Mouse (Mus musculus) limb, embryonic 13.5 days (tissue): ENCODE results near the gene Wnt10b. TPM values are rescaled to one million over a fixed set of nuclear protein-coding genes. Genes with fewer than 3 reads are reported as not detected.

Experiments
- ATAC-seq: fragments of 200-750 bp; cut with Nextera tagmentation; 2 replicates; pipeline ENCODE4 v1.8.0; 2017; ENCODE audit warnings: low read depth, moderate number of reproducible peaks, moderate TSS enrichment; ENCODE audit not compliant: low FRiP score
- H3K27ac ChIP-seq: fragments of 300-500 bp; sonication (generic); 2 replicates; pipeline ENCODE4 v1.5.1; 2015; ENCODE audit warnings: inconsistent platforms, mild to moderate bottlenecking, moderate library complexity
- H3K27me3 ChIP-seq: fragments of 300-500 bp; sonication (generic); 2 replicates; pipeline ENCODE4 v1.6.1; 2015; ENCODE audit warnings: mild to moderate bottlenecking, inconsistent platforms
- H3K36me3 ChIP-seq: fragments of 300-500 bp; sonication (generic); 2 replicates; pipeline ENCODE4 v1.6.1; 2015; ENCODE audit warnings: inconsistent platforms, mild to moderate bottlenecking, moderate library complexity
- H3K4me1 ChIP-seq: fragments of 300-500 bp; sonication (generic); 2 replicates; pipeline ENCODE4 v1.6.1; 2015; ENCODE audit warnings: inconsistent platforms
- H3K4me2 ChIP-seq: fragments of 300-500 bp; sonication (generic); replicated peaks from 2 replicates; pipeline ENCODE4 v1.6.1; 2015; ENCODE audit warnings: inconsistent platforms, mild to moderate bottlenecking, moderate library complexity
- H3K4me3 ChIP-seq: fragments of 300-500 bp; sonication (generic); 2 replicates; pipeline ENCODE4 v1.5.1; 2015; ENCODE audit warnings: moderate library complexity, mild to moderate bottlenecking, inconsistent platforms
- H3K9ac ChIP-seq: fragments of 300-500 bp; sonication (generic); 2 replicates; pipeline ENCODE4 v1.6.1; 2015; ENCODE audit warnings: mild to moderate bottlenecking, inconsistent platforms
- H3K9me3 ChIP-seq: fragments of 300-500 bp; sonication (generic); 2 replicates; pipeline ENCODE4 v1.6.1; 2016; ENCODE audit warnings: inconsistent platforms
- WGBS: fragments of 180-500 bp; shearing (Covaris S2); methylation state at CpG from one replicate; pipeline ENCODE4 v1.1.7; 2015; 5-methylcytosine and 5-hydroxymethylcytosine counted together
- polyA plus RNA-seq: library from polyadenylated mRNA; unstranded; fragments of >200 nt; fragmentation: Nextera tagmentation; extraction: Ambion mirVana; gene quantifications from 2 replicates; pipeline ENCODE4 v1.2.1, GENCODE M21; 2015

The Wnt10b gene
- polyA plus RNA-seq, 1 experiment from 2014 or later, result 2.4 TPM

GRCm38 (mm10) chr15:98733976-98734566 lies 43.9 kb downstream of the Wnt10b start:
- 81% methylated on average over 5 of the region's 5 CpGs for WGBS
- Histone ChIP-seq H3K4me3 (no peak overlapping the region), H3K9ac (no peak overlapping the region), H3K4me1 (peaks cover 7% of the 10 kb centered on the region; the same call in 1 of the 2 replicates), H3K27ac (peak overlapping the region; percentile 22; the same call in 1 of the 2 replicates), H3K36me3 (peaks cover 40% of the 10 kb centered on the region), H3K9me3 (no peaks in the 10 kb centered on the region), H3K27me3 (no peaks in the 10 kb centered on the region), H3K4me2 (no peak overlapping the region)
- ATAC-seq, result no peak

DNA sequence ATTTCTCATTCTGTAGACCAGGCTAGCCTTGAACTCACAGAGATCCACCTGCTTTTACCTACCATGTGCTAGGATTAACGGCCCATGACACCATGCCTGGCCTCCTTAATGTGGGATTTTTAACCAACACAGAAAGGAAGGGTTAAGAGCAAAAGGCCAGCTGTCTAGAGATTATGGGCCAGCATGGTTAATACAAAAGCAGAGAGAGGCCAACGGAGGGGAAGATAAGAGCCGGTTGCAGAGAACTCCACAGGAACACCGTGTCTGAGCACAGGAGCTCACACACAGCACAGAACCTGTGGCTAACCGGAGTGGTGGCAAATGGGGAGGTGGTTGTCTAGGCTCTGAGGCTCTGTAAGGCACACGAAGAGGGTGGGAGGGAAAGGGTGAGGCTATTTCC lies 44.6 kb downstream of the Wnt10b start:
- ATAC-seq, result no peak
- H3K9me3 ChIP-seq, result no peaks in the 10 kb centered on the region
- peaks cover 14% of the 10 kb centered on the region; the same call in 1 of the 2 replicates for H3K4me1 ChIP-seq
- no peak overlapping the region for H3K27ac ChIP-seq
- H3K9ac ChIP-seq, result no peak overlapping the region
- no peak overlapping the region for H3K4me2 ChIP-seq
- no peaks in the 10 kb centered on the region for H3K27me3 ChIP-seq
- no peak overlapping the region for H3K4me3 ChIP-seq
- 74% methylated on average over 6 of the region's 6 CpGs for WGBS
- peaks cover 33% of the 10 kb centered on the region for H3K36me3 ChIP-seq

DNA sequence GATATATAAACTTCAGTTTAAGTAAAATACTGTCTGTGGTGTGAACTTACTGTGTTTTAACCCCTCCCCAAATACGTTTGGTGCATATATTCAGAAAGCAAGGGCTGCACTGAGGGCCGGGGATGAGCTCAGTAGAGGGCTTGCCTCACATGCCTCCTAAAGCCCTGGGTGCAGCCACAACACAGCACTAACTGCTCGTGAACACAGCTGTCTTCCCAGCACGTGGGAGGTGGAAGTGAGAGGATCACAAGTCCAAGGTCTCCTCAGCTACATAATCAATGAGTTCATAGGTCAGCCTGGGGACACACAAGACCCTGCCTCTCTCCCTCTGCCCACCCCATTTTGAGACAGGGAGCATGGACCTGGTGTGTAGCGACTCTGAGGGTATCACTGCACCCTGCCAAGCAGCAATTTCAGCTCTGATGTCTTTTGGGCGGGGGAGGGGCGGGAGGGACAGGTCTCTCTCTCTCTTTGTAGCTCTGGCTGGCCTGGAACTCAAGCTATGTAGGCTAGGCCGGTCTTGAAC lies 45.9 kb downstream of the Wnt10b start:
- H3K36me3 ChIP-seq, result peaks cover 21% of the 10 kb centered on the region
- no peak overlapping the region for H3K4me2 ChIP-seq
- peaks cover 22% of the 10 kb centered on the region for H3K4me1 ChIP-seq
- H3K9me3 ChIP-seq, result no peaks in the 10 kb centered on the region
- no peak overlapping the region for H3K9ac ChIP-seq
- WGBS, result 58% methylated on average over 8 of the region's 8 CpGs
- H3K4me3 ChIP-seq, result no peak overlapping the region
- no peaks in the 10 kb centered on the region for H3K27me3 ChIP-seq
- ATAC-seq, result no peak
- no peak overlapping the region for H3K27ac ChIP-seq

DNA sequence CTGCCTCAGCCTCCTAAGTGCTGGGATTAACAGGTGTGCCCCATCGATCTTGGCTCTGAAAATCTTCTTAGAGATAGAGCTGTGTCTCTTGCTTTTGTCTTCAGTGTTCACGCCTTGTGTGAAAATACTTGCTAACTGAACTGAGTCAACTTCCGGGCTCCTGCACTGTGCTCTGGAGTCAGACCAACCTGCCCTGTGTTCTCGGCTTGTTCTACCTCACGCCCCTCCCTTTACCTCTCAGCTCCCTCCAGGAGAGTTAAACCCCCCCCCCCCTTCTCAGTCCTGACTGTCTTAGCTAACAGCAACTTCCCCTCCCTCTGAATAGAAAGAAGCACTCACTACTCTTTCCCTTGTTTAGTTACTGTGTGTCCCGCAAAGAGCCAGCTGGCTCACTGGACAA lies 47.2 kb downstream of the Wnt10b start:
- WGBS, result 84% methylated on average over 6 of the region's 6 CpGs
- no peaks in the 10 kb centered on the region for H3K9me3 ChIP-seq
- no peak overlapping the region for H3K4me3 ChIP-seq
- no peaks in the 10 kb centered on the region for H3K27me3 ChIP-seq
- no peak overlapping the region for H3K9ac ChIP-seq
- H3K27ac ChIP-seq, result no peak overlapping the region
- H3K4me1 ChIP-seq, result peaks cover 33% of the 10 kb centered on the region
- peaks cover 9% of the 10 kb centered on the region for H3K36me3 ChIP-seq
- H3K4me2 ChIP-seq, result no peak overlapping the region
- ATAC-seq, result no peak

DNA sequence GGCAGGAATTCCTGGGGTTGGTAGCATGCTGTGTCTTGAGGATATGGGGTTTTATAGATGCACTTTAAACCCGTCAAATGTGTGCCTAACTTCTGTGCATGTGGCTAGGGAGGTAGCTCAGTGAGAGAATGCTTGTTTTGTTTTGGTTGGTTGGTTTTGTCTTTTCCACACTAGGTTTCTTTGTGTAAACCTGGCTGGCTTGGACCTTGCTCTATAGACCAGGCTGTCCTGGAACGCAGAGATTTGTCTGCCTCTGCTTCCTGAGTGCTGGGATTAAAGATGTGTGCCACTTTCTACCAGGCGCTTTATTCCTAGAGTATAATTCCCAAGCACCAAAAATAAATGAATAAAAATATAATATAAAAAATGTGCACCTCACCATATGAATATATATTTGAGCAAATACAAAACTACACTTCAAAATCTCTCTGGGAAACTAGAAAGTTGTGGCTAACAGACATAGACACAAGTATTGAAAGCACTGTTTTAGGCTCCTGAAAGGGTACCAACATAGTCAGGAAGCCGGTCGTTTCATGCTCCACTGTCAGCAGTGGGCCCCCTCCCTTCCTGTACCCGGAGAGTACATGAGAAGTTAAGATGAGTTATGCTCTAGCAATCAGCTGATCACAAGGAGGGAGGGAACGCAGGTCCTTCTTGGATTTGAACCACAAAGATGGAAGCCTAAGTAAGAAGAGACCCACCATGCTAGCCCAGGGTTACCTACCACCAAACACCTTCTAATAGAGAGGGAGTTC lies 48.0 kb downstream of the Wnt10b start:
- Histone ChIP-seq H3K27me3 (no peaks in the 10 kb centered on the region), H3K4me2 (no peak overlapping the region), H3K36me3 (0 out of 2 replicates have a peak, but pooled peaks cover 1% of the 10 kb centered on the region), H3K4me3 (no peak overlapping the region), H3K9me3 (no peaks in the 10 kb centered on the region), H3K27ac (no peak overlapping the region; the same call in 1 of the 2 replicates), H3K4me1 (peaks cover 34% of the 10 kb centered on the region), H3K9ac (no peak overlapping the region)
- ATAC-seq, result no peak
- WGBS, result 57% methylated on average over 7 of the region's 7 CpGs

DNA sequence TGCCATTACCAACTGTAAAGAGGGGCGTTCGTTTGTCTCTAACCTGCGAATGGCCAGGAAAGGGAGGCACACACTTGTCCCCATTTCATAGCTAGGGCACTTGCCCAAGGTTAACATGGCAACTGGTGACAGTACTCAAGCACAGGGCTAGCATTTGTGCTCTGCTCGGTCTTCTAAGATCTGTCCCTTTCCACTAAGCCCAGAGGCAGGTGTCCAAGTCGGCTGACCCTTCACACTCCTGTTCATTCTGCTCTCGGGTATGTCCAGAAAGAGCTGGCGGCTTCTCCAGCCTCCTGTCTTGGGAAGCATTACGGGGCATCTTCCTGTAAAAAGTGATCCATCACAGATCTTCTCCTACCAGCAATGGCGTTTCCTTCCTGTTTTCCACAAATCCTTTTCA lies 49.6 kb downstream of the Wnt10b start:
- Histone ChIP-seq H3K27ac (no peak overlapping the region), H3K9ac (no peak overlapping the region)

DNA sequence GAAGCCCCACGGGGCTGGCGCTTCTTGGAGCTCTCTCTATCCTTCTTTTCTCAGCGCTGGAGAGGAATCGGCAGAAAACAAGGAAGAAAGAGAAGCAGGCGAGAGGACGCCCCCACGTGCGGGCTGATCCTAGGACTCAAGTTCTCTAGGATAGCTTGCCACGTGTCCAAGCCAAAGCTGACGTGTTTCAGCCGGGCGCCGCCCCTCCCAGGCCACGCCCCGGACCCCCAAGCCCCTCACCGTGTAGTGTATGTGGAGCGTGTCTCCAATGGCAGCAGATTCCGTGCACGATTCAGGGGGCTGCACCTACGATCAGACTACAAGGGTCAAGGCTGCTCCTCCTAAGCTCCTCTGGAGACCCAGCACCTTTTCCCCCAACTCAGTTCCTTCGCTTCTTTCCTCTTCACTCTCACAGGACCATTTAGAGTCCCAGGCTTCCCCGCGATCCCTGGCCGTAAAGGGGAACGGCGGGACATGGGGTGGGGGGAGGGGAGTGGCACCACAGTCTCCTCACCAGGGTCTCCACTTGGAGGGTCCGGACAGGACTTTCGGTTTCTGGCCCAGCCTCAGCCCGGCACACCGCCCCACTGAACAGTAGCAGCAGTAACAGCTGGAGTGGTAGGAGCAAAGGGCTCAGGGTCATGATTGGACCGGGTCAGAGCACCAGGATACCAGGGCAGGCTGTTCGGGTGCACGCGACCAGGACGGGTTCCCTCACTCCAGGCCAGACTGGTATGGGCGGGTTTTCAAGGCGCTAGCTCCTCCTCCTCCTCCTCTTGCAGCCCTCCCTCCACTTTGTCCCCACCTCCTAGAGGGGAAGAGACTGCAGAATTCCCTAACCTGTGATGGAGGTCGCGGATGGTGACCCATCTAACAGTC lies 50.3 kb downstream of the Wnt10b start, which contains the start of gene Fkbp11:
Gene Fkbp11, minus strand, starts transcription at position 756 of the 879 bp plus-strand sequence.
- Histone ChIP-seq H3K27me3 (no peaks in the 10 kb centered on the region), H3K9me3 (no peaks in the 10 kb centered on the region), H3K4me3 (peak within 1 kb of the TSS; percentile 61), H3K4me1 (peaks cover 51% of the 10 kb centered on the region), H3K9ac (peak within 1 kb of the TSS; percentile 73), H3K36me3 (no peaks in the 10 kb centered on the region), H3K4me2 (peak within 1 kb of the TSS; percentile 98), H3K27ac (0 out of 2 replicates have a peak within 1 kb of the TSS, but pooled peaks have one; percentile 44)
- WGBS, result under 1% methylated on average over 39 of the region's 39 CpGs
- peak; percentile 90 for ATAC-seq

More for the DNA sequence above, 49.6 kb downstream of the Wnt10b start:
- Histone ChIP-seq H3K4me2 (peak overlapping the region; percentile 98), H3K36me3 (no peaks in the 10 kb centered on the region), H3K4me3 (peak overlapping the region; percentile 61), H3K4me1 (peaks cover 45% of the 10 kb centered on the region), H3K27me3 (no peaks in the 10 kb centered on the region), H3K9me3 (no peaks in the 10 kb centered on the region)
- 40% methylated on average over 9 of the region's 9 CpGs for WGBS
- no peak for ATAC-seq

DNA sequence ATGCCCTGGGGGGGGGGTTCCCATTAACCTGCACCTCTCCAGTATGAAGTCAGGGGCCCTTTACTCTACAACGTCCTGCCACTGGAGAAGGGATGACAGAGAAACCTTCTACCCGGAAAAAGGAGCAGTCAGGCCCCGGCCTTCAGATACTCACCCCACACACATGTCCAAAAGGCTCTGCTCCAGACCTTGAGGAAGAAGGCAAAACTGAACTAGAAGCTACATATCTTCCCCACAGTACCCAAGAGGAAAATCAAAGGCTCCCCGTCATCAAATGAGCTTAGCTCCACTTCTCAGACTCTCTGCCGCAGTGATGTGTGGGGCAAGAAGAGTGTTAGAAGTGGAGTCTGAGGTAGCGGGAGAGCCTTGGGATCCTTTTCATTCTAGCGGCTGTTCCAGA lies 51.2 kb downstream of the Wnt10b start:
- Histone ChIP-seq H3K9ac (peak overlapping the region; percentile 73), H3K36me3 (no peaks in the 10 kb centered on the region), H3K27ac (no peak overlapping the region), H3K4me1 (peaks cover 56% of the 10 kb centered on the region), H3K4me3 (peak overlapping the region; percentile 61), H3K27me3 (no peaks in the 10 kb centered on the region), H3K4me2 (peak overlapping the region; percentile 98), H3K9me3 (no peaks in the 10 kb centered on the region)
- ATAC-seq, result no peak
- WGBS, result 32% methylated on average over 7 of the region's 7 CpGs

DNA sequence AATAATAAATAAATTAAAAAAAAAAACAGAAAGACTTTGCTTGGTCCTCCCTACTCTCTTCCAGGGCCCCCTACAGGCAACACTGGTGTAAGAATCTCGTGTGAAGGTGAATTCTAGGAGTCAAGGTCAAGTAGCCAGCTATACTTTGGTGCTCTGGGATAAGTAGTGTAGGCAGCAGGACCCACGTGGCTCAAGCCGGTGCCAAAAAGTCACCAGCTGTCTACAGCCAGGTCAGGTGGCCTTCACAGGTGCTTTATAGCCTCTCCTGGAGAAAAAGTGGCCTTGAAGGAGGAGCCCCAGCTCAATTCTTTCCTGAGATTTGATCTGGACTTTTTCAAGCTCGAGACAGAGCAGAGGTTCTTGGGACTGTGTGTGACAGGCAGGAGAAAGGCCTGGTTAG lies 51.9 kb downstream of the Wnt10b start:
- WGBS, result 76% methylated on average over 4 of the region's 4 CpGs
- H3K27me3 ChIP-seq, result peaks cover 3% of the 10 kb centered on the region; the same call in 1 of the 2 replicates
- H3K4me2 ChIP-seq, result peak overlapping the region; percentile 98
- H3K9ac ChIP-seq, result no peak overlapping the region
- no peak overlapping the region for H3K27ac ChIP-seq
- H3K36me3 ChIP-seq, result no peaks in the 10 kb centered on the region
- H3K4me1 ChIP-seq, result peaks cover 56% of the 10 kb centered on the region
- no peaks in the 10 kb centered on the region for H3K9me3 ChIP-seq
- ATAC-seq, result no peak
- no peak overlapping the region for H3K4me3 ChIP-seq

DNA sequence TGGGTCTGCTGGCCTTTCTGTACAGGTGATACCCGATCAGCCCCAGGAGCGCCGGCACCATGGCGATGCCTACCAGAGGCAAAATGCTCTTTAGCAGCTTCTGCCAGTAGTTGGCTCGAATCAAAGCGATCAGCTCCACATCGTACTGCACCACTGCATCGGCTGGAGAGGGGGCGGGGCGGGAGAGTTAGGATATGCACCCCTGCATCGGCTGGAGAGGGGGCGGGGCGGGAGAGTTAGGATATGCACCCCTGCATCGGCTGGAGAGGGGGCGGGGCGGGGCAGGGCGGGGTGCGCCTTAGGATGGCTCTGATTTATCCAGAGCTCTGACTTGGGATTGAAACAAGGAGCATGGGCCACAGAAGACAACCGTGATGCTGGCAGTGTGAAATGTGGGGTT lies 53.5 kb downstream of the Wnt10b start:
- H3K27ac ChIP-seq, result no peak overlapping the region
- peaks cover 56% of the 10 kb centered on the region for H3K4me1 ChIP-seq
- no peak for ATAC-seq
- peak overlapping the region; percentile 42 for H3K4me2 ChIP-seq
- H3K9me3 ChIP-seq, result no peaks in the 10 kb centered on the region
- H3K9ac ChIP-seq, result no peak overlapping the region
- no peaks in the 10 kb centered on the region for H3K36me3 ChIP-seq
- H3K4me3 ChIP-seq, result peak overlapping the region; percentile 10; the same call in 1 of the 2 replicates
- 28% methylated on average over 19 of the region's 19 CpGs for WGBS
- peaks cover 3% of the 10 kb centered on the region; the same call in 1 of the 2 replicates for H3K27me3 ChIP-seq

- Histone ChIP-seq H3K27me3 (peaks cover 3% of the 10 kb centered on the region; the same call in 1 of the 2 replicates), H3K4me3 (no peak overlapping the region), H3K9ac (no peak overlapping the region), H3K27ac (no peak overlapping the region), H3K4me2 (no peak overlapping the region), H3K4me1 (peaks cover 42% of the 10 kb centered on the region), H3K36me3 (no peaks in the 10 kb centered on the region), H3K9me3 (no peaks in the 10 kb centered on the region)
- 61% methylated on average over 14 of the region's 14 CpGs for WGBS
- no peak for ATAC-seq
Measured at GRCm38 (mm10) chr15:98722854-98723253, 55.1 kb downstream of the Wnt10b start.
